Mouse (Mus musculus) E14TG2a.4 (cell line): ENCODE data around the gene Tbc1d14.

Experiments used
- CTCF ChIP-seq: conservative IDR thresholded peaks from 2 replicates; pipeline ENCODE4 v1.5.1; 2014; ENCODE audit warnings: low read length
- NANOG ChIP-seq: IDR thresholded peaks from 2 replicates; pipeline ENCODE4 v1.6.1; 2014; ENCODE audit warnings: borderline replicate concordance, low read length, mixed read lengths
- POU5F1 ChIP-seq: IDR thresholded peaks from 2 replicates; pipeline ENCODE4 v1.6.1; 2014; ENCODE audit warnings: low read length, borderline replicate concordance

DNA sequence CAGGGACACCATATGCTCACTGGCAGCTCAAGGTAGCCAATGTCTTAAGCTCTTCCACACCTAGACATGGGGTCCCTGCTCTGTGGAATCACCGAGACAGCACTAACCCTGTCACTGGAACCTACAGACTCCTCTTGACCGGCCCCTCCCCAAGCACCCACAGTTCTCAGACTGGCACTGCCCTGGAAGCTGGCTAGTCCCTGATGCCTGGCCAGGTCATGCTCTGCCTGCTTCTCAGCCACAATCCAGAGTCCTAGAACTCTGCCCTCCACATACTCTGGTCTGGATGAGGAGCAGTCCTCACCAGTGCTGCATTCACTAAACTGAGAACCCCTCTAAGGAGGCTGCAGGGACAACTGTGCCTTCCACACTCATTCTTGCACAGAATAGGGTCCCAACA lies 82.1 kb downstream of the Tbc1d14 start:
- no peak for TF ChIP-seq CTCF
- no peak for TF ChIP-seq NANOG
- no peak for TF ChIP-seq POU5F1
